Mouse (Mus musculus) layer of hippocampus, postnatal 36 days (tissue): ENCODE measurements around the gene Flywch2. TPM values are rescaled to one million over a fixed set of nuclear protein-coding genes. Genes with fewer than 3 reads are reported as not detected.
"Not testable (repeated sequence)": the region's sequence is repeated elsewhere in the genome, so short reads cannot be mapped to it uniquely, and the experiment has no call there.

Experiments used
- DNase-seq, 2 experiments: peaks; one replicate each; pipeline ENCODE4 v3.0.0; 2022
- total RNA-seq, 2 experiments: library from RNA; stranded (reverse); gene quantifications; 2 replicates each; pipeline ENCODE4 v1.2.3; 2021

Flywch2 gene
- total RNA-seq, 2 experiments from 2014 or later, result 9.9 to 11.7 TPM

- peak; percentile 49 to 51 for DNase-seq
Measured at GRCm38 (mm10) chr17:23790269-23791078, 4.6 kb upstream of the Flywch2 start, which contains the start of gene Srrm2. TSS of gene Srrm2 (plus strand) at chr17:23790532.

GRCm38 (mm10) chr17:23789749-23790268, 3.9 kb upstream of the Flywch2 start:
- DNase-seq, result no peak

- no peak for DNase-seq
Measured at GRCm38 (mm10) chr17:23788973-23789372, 3.1 kb upstream of the Flywch2 start.

- peak in 1 of 2 experiments; percentile 26 for DNase-seq
Measured at GRCm38 (mm10) chr17:23786510-23786931, 640 bp upstream of the Flywch2 start.

- DNase-seq, result no peak
Measured at GRCm38 (mm10) chr17:23783352-23783751, 2.5 kb downstream of the Flywch2 start.

GRCm38 (mm10) chr17:23778447-23778846, 7.4 kb downstream of the Flywch2 start:
- no peak for DNase-seq

GRCm38 (mm10) chr17:23777141-23777540, 8.7 kb downstream of the Flywch2 start:
- DNase-seq, result no peak

- DNase-seq, result no peak
Measured at GRCm38 (mm10) chr17:23776216-23776615, 9.7 kb downstream of the Flywch2 start.

GRCm38 (mm10) chr17:23774090-23774489, 11.8 kb downstream of the Flywch2 start:
- DNase-seq, result peak; percentile 71 to 73

GRCm38 (mm10) chr17:23773676-23774075, 12.2 kb downstream of the Flywch2 start:
- no peak for DNase-seq

GRCm38 (mm10) chr17:23772219-23772556, 13.7 kb downstream of the Flywch2 start:
- not testable (repeated sequence) for DNase-seq

- DNase-seq, result peak; percentile 98
Measured at GRCm38 (mm10) chr17:23771284-23772218, 14.3 kb downstream of the Flywch2 start, which contains the start of gene Flywch1. TSS of gene Flywch1 (minus strand) at chr17:23771602.

GRCm38 (mm10) chr17:23770896-23771283, 15.0 kb downstream of the Flywch2 start:
- peak in 1 of 2 experiments; percentile 31 for DNase-seq

- no peak for DNase-seq
Measured at GRCm38 (mm10) chr17:23770493-23770892, 15.4 kb downstream of the Flywch2 start.

GRCm38 (mm10) chr17:23762976-23763375, 22.9 kb downstream of the Flywch2 start:
- DNase-seq, result no peak

- no peak for DNase-seq
Measured at GRCm38 (mm10) chr17:23761155-23761554, 24.7 kb downstream of the Flywch2 start.

- DNase-seq, result no peak
Measured at GRCm38 (mm10) chr17:23760231-23760630, 25.6 kb downstream of the Flywch2 start.

- no peak for DNase-seq
Measured at GRCm38 (mm10) chr17:23758801-23759200, 27.1 kb downstream of the Flywch2 start.

- no peak for DNase-seq
Measured at GRCm38 (mm10) chr17:23757581-23757980, 28.3 kb downstream of the Flywch2 start.

GRCm38 (mm10) chr17:23755689-23756088, 30.2 kb downstream of the Flywch2 start:
- DNase-seq, result no peak

GRCm38 (mm10) chr17:23749400-23750191, 36.3 kb downstream of the Flywch2 start:
- DNase-seq, result no peak
